Mouse (Mus musculus) CD4-positive, CD25-positive, alpha-beta regulatory T cell, adult 2 months (primary cell): Measurements from ENCODE around the gene Gfpt1.

ENCODE experiments used
- DNase-seq: peaks from one replicate; pipeline ENCODE4 v3.0.0-alpha.2; 2012; ENCODE audit warnings: low read depth, low spot score

Gfpt1 gene

GRCm38 (mm10) chr6:87100297-87101020 lies 57.8 kb downstream of the Gfpt1 start:
- DNase-seq = no peak

GRCm38 (mm10) chr6:87101281-87101954 lies 58.8 kb downstream of the Gfpt1 start:
- peak; percentile 92 for DNase-seq

GRCm38 (mm10) chr6:87101955-87102353 lies 59.3 kb downstream of the Gfpt1 start:
- DNase-seq = peak; percentile 10

- no peak for DNase-seq
Observed at GRCm38 (mm10) chr6:87102421-87102911, 59.8 kb downstream of the Gfpt1 start.

- DNase-seq = no peak
Observed at GRCm38 (mm10) chr6:87103314-87103713, 60.7 kb downstream of the Gfpt1 start.

GRCm38 (mm10) chr6:87104123-87104796 lies 61.6 kb downstream of the Gfpt1 start, which contains the start of gene D6Ertd527e:
Gene D6Ertd527e (plus strand): TSS chr6:87104746.
- no peak for DNase-seq

GRCm38 (mm10) chr6:87111493-87111892 lies 68.8 kb downstream of the Gfpt1 start:
- no peak for DNase-seq

GRCm38 (mm10) chr6:87112125-87112524 lies 69.5 kb downstream of the Gfpt1 start:
- DNase-seq = no peak

GRCm38 (mm10) chr6:87115981-87116380 lies 73.3 kb downstream of the Gfpt1 start:
- DNase-seq = no peak

GRCm38 (mm10) chr6:87116596-87116995 lies 74.0 kb downstream of the Gfpt1 start:
- DNase-seq = no peak

- DNase-seq = peak; percentile 44
Observed at GRCm38 (mm10) chr6:87119066-87119837, 76.6 kb downstream of the Gfpt1 start.

- DNase-seq = no peak
Observed at GRCm38 (mm10) chr6:87119975-87120374, 77.3 kb downstream of the Gfpt1 start.

- peak; percentile 44 for DNase-seq
Observed at GRCm38 (mm10) chr6:87120661-87121060, 78.0 kb downstream of the Gfpt1 start.

GRCm38 (mm10) chr6:87121961-87122360 lies 79.3 kb downstream of the Gfpt1 start:
- DNase-seq = no peak

- DNase-seq = no peak
Observed at GRCm38 (mm10) chr6:87123406-87123805, 80.8 kb downstream of the Gfpt1 start.

- no peak for DNase-seq
Observed at GRCm38 (mm10) chr6:87123973-87124372, 81.3 kb downstream of the Gfpt1 start.

- DNase-seq = peak; percentile 12
Observed at GRCm38 (mm10) chr6:87127049-87127753, 84.6 kb downstream of the Gfpt1 start.

GRCm38 (mm10) chr6:87129861-87130260 lies 87.2 kb downstream of the Gfpt1 start:
- no peak for DNase-seq

- no peak for DNase-seq
Observed at GRCm38 (mm10) chr6:87130628-87131027, 88.0 kb downstream of the Gfpt1 start.

- DNase-seq = no peak
Observed at GRCm38 (mm10) chr6:87131078-87131477, 88.4 kb downstream of the Gfpt1 start.

- no peak for DNase-seq
Observed at GRCm38 (mm10) chr6:87133520-87133919, 90.9 kb downstream of the Gfpt1 start.
